Mouse (Mus musculus): ENCODE results near the gene Gipc2. TPM values are rescaled to one million over a fixed set of nuclear protein-coding genes. Genes with fewer than 3 reads are reported as not detected.

The Gipc2 gene
- total and polyA plus RNA-seq, 2 experiments from 2014 or later, result 12.8 to 13.0 TPM

GRCm38 (mm10) chr3:152183522-152183921 is 17.5 kb upstream of the Gipc2 start:
- no peak overlapping the region for H3K4me3 ChIP-seq (ENCODE audit: low read depth, low read length)
- DNase-seq (ENCODE audit: low spot score) (no peak), ATAC-seq (ENCODE audit: low FRiP score) (no peak)
- 60% methylated on average over 9 of the region's 9 CpGs for WGBS
- H3K4me2 ChIP-seq (ENCODE audit: low read depth, low read length, poor library complexity, severe bottlenecking), result no peak overlapping the region
- no peaks in the 10 kb centered on the region for H3K4me1 ChIP-seq (ENCODE audit: insufficient read depth, low read length)
- H3K27me3 ChIP-seq (ENCODE audit: insufficient read depth, low read length), result no peaks in the 10 kb centered on the region
- no peaks in the 10 kb centered on the region for H3K9me3 ChIP-seq (ENCODE audit: low read length)
- no peak overlapping the region for H3K9ac ChIP-seq (replicated peaks; ENCODE audit: low read length, poor library complexity, severe bottlenecking)
- peaks cover 4% of the 10 kb centered on the region; the same call in 1 of the 2 replicates for H3K36me3 ChIP-seq (ENCODE audit: insufficient read depth, low read length)
- TF ChIP-seq CTCF (IDR thresholded peaks at IDR 0.05), result no peak
- no peak overlapping the region for H3K27ac ChIP-seq (ENCODE audit: low read depth, low read length)

GRCm38 (mm10) chr3:152180624-152181023 is 14.6 kb upstream of the Gipc2 start:
- DNase-seq (ENCODE audit: low spot score), result no peak
- no peak for ATAC-seq (ENCODE audit: low FRiP score)
- H3K27me3 ChIP-seq (ENCODE audit: insufficient read depth, low read length), result no peaks in the 10 kb centered on the region
- no peak overlapping the region for H3K27ac ChIP-seq (ENCODE audit: low read depth, low read length)
- H3K9ac ChIP-seq (replicated peaks; ENCODE audit: low read length, poor library complexity, severe bottlenecking), result no peak overlapping the region
- no peak for TF ChIP-seq CTCF (IDR thresholded peaks at IDR 0.05)
- H3K4me2 ChIP-seq (ENCODE audit: low read depth, low read length, poor library complexity, severe bottlenecking), result no peak overlapping the region
- no peaks in the 10 kb centered on the region for H3K4me1 ChIP-seq (ENCODE audit: insufficient read depth, low read length)
- WGBS, result 92% methylated on average over 4 of the region's 4 CpGs
- no peaks in the 10 kb centered on the region for H3K9me3 ChIP-seq (ENCODE audit: low read length)
- H3K4me3 ChIP-seq (ENCODE audit: low read depth, low read length), result no peak overlapping the region
- peaks cover 4% of the 10 kb centered on the region; the same call in 1 of the 2 replicates for H3K36me3 ChIP-seq (ENCODE audit: insufficient read depth, low read length)

DNA sequence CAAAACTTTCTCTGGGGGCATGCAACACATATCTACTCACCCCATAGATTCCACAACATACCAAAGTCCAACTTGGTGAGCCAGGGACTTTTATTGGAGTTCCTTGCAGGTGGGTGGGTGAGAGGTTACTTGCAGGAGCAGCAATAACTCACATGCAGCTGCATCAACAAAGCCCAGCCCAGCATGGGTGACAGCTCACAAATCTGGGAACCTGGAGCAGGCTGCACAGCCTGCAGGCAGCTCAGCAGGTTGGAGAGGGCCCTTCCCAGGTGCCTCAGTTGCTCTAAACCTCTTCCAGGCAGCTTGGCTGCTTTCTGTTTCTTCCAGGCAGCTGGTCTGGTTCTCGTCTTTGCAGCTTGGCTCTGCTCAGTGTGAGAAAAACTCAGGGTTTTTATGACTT is 13.3 kb upstream of the Gipc2 start:
- no peak for TF ChIP-seq CTCF (IDR thresholded peaks at IDR 0.05)
- Histone ChIP-seq H3K9me3 (ENCODE audit: low read length) (no peaks in the 10 kb centered on the region), H3K4me1 (ENCODE audit: insufficient read depth, low read length) (no peaks in the 10 kb centered on the region), H3K36me3 (ENCODE audit: insufficient read depth, low read length) (no peaks in the 10 kb centered on the region), H3K27ac (ENCODE audit: low read depth, low read length) (no peak overlapping the region), H3K4me2 (ENCODE audit: low read depth, low read length, poor library complexity, severe bottlenecking) (no peak overlapping the region), H3K4me3 (ENCODE audit: low read depth, low read length) (no peak overlapping the region), H3K9ac (replicated peaks; ENCODE audit: low read length, poor library complexity, severe bottlenecking) (no peak overlapping the region), H3K27me3 (ENCODE audit: insufficient read depth, low read length) (no peaks in the 10 kb centered on the region)
- WGBS, result 73% methylated on average over 1 of the region's 1 CpGs
- ATAC-seq (ENCODE audit: low FRiP score), result no peak
- no peak for DNase-seq (ENCODE audit: low spot score)

DNA sequence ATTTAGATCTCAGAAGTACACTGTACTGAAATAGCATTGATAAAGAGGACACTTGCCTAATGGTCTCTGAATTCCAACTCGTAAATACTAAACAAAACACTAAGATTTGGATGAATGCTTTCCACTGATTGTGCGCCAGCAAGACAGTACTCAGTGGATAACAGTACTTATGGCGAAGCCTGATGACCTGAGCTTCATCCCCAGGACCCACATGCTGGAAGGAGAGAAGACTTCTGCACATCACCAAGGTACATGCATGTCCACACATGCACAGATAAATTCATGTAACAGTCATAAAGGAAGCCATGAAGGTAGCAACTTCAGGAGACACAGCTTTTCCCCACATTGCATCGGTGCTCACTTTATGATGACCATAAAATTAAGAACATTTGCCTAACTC is 12.8 kb upstream of the Gipc2 start:
- Histone ChIP-seq H3K9me3 (ENCODE audit: low read length) (no peaks in the 10 kb centered on the region), H3K9ac (replicated peaks; ENCODE audit: low read length, poor library complexity, severe bottlenecking) (no peak overlapping the region), H3K4me3 (ENCODE audit: low read depth, low read length) (no peak overlapping the region), H3K4me2 (ENCODE audit: low read depth, low read length, poor library complexity, severe bottlenecking) (no peak overlapping the region), H3K4me1 (ENCODE audit: insufficient read depth, low read length) (no peaks in the 10 kb centered on the region), H3K27me3 (ENCODE audit: insufficient read depth, low read length) (no peaks in the 10 kb centered on the region), H3K36me3 (ENCODE audit: insufficient read depth, low read length) (no peaks in the 10 kb centered on the region), H3K27ac (ENCODE audit: low read depth, low read length) (no peak overlapping the region)
- TF ChIP-seq CTCF (IDR thresholded peaks at IDR 0.05), result no peak
- WGBS, result 90% methylated on average over 4 of the region's 4 CpGs
- DNase-seq (ENCODE audit: low spot score) (no peak), ATAC-seq (ENCODE audit: low FRiP score) (no peak)

DNA sequence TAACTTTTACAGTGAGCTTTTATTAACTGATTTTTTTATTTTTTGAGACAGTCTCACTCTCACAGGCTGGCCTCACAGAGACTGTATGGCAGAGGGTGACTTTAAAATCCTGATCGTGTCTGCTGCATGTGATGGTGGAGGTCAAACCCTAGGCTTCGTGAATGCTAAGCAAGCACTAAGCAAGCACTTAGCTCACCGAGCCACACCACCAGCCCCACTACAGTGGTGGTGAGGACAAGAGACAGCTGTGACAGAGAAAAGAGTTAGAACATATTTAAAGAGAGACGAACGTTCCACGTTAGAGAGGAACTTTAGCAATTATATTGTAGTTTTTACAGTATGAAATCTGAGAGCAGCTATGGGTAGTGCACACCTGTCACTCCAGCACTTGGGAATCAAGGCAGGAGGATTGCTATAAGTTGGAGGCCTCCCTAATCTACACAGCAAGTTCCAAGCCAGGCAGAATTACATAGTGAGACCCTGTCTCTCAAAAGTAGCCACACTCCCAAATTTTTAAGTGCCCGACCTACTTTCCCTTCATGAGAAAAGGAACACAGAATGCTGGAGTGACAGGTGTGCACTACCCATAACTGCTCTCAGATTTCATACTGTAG is 6.4 kb upstream of the Gipc2 start:
- H3K9me3 ChIP-seq (ENCODE audit: low read length), result no peaks in the 10 kb centered on the region
- no peak overlapping the region for H3K9ac ChIP-seq (replicated peaks; ENCODE audit: low read length, poor library complexity, severe bottlenecking)
- DNase-seq (ENCODE audit: low spot score), result no peak
- no peaks in the 10 kb centered on the region for H3K27me3 ChIP-seq (ENCODE audit: insufficient read depth, low read length)
- no peak overlapping the region for H3K4me2 ChIP-seq (ENCODE audit: low read depth, low read length, poor library complexity, severe bottlenecking)
- H3K4me1 ChIP-seq (ENCODE audit: insufficient read depth, low read length), result no peaks in the 10 kb centered on the region
- no peak for ATAC-seq (ENCODE audit: low FRiP score)
- H3K4me3 ChIP-seq (ENCODE audit: low read depth, low read length), result no peak overlapping the region
- no peak overlapping the region for H3K27ac ChIP-seq (ENCODE audit: low read depth, low read length)
- WGBS, result 85% methylated on average over 7 of the region's 7 CpGs
- TF ChIP-seq CTCF (IDR thresholded peaks at IDR 0.05), result no peak
- H3K36me3 ChIP-seq (ENCODE audit: insufficient read depth, low read length), result no peaks in the 10 kb centered on the region

DNA sequence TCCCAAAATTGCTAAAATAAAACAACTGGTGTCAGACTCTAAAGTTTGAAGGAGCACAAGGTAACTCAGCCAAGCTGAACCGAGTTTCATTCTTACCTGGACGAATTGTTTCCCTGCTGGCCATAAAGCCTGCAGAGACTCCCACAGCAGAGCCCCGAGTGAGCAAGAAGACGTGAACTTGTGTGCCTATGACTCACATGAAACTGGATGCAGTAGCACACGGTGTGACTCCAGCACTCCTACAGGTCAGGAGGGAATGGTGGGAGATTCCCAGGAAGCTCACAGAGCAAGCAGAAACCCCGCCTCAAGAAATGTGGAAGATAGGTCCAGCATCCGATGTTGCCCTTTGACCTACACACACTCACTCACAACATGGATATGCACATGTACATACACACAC is 5.8 kb upstream of the Gipc2 start:
- H3K27me3 ChIP-seq (ENCODE audit: insufficient read depth, low read length), result no peaks in the 10 kb centered on the region
- H3K27ac ChIP-seq (ENCODE audit: low read depth, low read length), result no peak overlapping the region
- no peaks in the 10 kb centered on the region for H3K4me1 ChIP-seq (ENCODE audit: insufficient read depth, low read length)
- no peak overlapping the region for H3K4me2 ChIP-seq (ENCODE audit: low read depth, low read length, poor library complexity, severe bottlenecking)
- H3K9me3 ChIP-seq (ENCODE audit: low read length), result no peaks in the 10 kb centered on the region
- no peak for ATAC-seq (ENCODE audit: low FRiP score)
- WGBS, result 80% methylated on average over 7 of the region's 7 CpGs
- no peak overlapping the region for H3K9ac ChIP-seq (replicated peaks; ENCODE audit: low read length, poor library complexity, severe bottlenecking)
- H3K4me3 ChIP-seq (ENCODE audit: low read depth, low read length), result no peak overlapping the region
- no peak for TF ChIP-seq CTCF (IDR thresholded peaks at IDR 0.05)
- H3K36me3 ChIP-seq (ENCODE audit: insufficient read depth, low read length), result no peaks in the 10 kb centered on the region
- DNase-seq (ENCODE audit: low spot score), result no peak

Measured in midbrain, postnatal 0 days (tissue).